Mouse (Mus musculus) MEL (cell line): ENCODE measurements around the gene Smtnl2.

ENCODE experiments used
- BHLHE40 ChIP-seq: IDR thresholded peaks from 2 replicates; pipeline ENCODE4 v1.6.1; 2012; ENCODE audit warnings: low read depth, mild to moderate bottlenecking, inconsistent platforms, low read length, improper control_type of control experiment, borderline replicate concordance
- CTCF ChIP-seq, 3 experiments: IDR thresholded peaks in 2 of 3; conservative IDR thresholded peaks in 1 of 3; 2 replicates each; pipeline ENCODE4 v1.5.1; 2011 to 2012; ENCODE audit warnings: low read length in 3 of 3, low read depth in 2 of 3, mild to moderate bottlenecking in 2 of 3, improper control_type of control experiment in 1 of 3, inconsistent platforms in 1 of 3, mixed read lengths in 1 of 3, moderate library complexity in 1 of 3; ENCODE audit not compliant: control insufficient read depth in 1 of 3, insufficient read depth in 1 of 3, poor library complexity in 1 of 3, severe bottlenecking in 1 of 3
- E2F4 ChIP-seq: IDR thresholded peaks from 2 replicates; pipeline ENCODE4 v1.6.1; 2011; ENCODE audit warnings: low read depth, low read length, improper control_type of control experiment, borderline replicate concordance
- ELF1 ChIP-seq: IDR thresholded peaks from 2 replicates; pipeline ENCODE4 v1.6.1; 2014; ENCODE audit warnings: low read depth, mild to moderate bottlenecking, inconsistent platforms, low read length, improper control_type of control experiment, moderate library complexity
- EP300 ChIP-seq, 2 experiments: IDR thresholded peaks; 2 replicates each; pipeline ENCODE4 v1.6.1; 2011; ENCODE audit warnings: improper control_type of control experiment in 2 of 2, low read length in 2 of 2, low read depth in 1 of 2, mild to moderate bottlenecking in 1 of 2
- MAFK ChIP-seq: IDR thresholded peaks from 2 replicates; pipeline ENCODE4 v1.6.1; 2011; ENCODE audit warnings: low read depth, mild to moderate bottlenecking, low read length, improper control_type of control experiment, borderline replicate concordance
- MAX ChIP-seq: IDR thresholded peaks from 2 replicates; pipeline ENCODE4 v1.6.1; 2011; ENCODE audit warnings: low read length, improper control_type of control experiment
- MXI1 ChIP-seq: IDR thresholded peaks from 2 replicates; pipeline ENCODE4 v1.6.1; 2011; ENCODE audit warnings: mild to moderate bottlenecking, low read depth, low read length, improper control_type of control experiment
- POLR2A ChIP-seq, 2 experiments: IDR thresholded peaks; 2 replicates each; pipeline ENCODE4 v1.6.1; 2011 to 2012; ENCODE audit warnings: low read length in 2 of 2, mild to moderate bottlenecking in 2 of 2, control low read depth in 1 of 2, improper control_type of control experiment in 1 of 2, low read depth in 1 of 2, moderate library complexity in 1 of 2; ENCODE audit not compliant: control insufficient read depth in 1 of 2, insufficient read depth in 1 of 2, poor library complexity in 1 of 2
- POLR2AphosphoS5 ChIP-seq: IDR thresholded peaks from 2 replicates; pipeline ENCODE4 v1.6.1; 2012; ENCODE audit warnings: low read depth, borderline replicate concordance, mild to moderate bottlenecking, inconsistent platforms, low read length, moderate library complexity, mixed read lengths
- TCF12 ChIP-seq: IDR thresholded peaks from 2 replicates; pipeline ENCODE4 v1.6.1; 2014; ENCODE audit warnings: low read depth, mild to moderate bottlenecking, inconsistent platforms, low read length, improper control_type of control experiment, moderate library complexity
- USF2 ChIP-seq, 2 experiments: IDR thresholded peaks; 2 replicates each; pipeline ENCODE4 v1.6.1; 2011 to 2012; ENCODE audit warnings: improper control_type of control experiment in 2 of 2, low read length in 2 of 2, borderline replicate concordance in 1 of 2, inconsistent platforms in 1 of 2, low read depth in 1 of 2, mild to moderate bottlenecking in 1 of 2; ENCODE audit not compliant: insufficient read depth in 1 of 2
- ZC3H11A ChIP-seq: IDR thresholded peaks from 2 replicates; pipeline ENCODE4 v1.6.1; 2012; ENCODE audit warnings: low read depth, mild to moderate bottlenecking, inconsistent platforms, low read length, improper control_type of control experiment

GRCm38 (mm10) chr11:72429288-72429690, 17.8 kb upstream of the Smtnl2 start:
- peak; percentile 88 to 100 (median 89); a peak in 5 of 6 replicates for TF ChIP-seq CTCF (IDR thresholded peaks at IDR 0.05 in 2 of 3, conservative IDR thresholded peaks at IDR 0.05 in 1 of 3; ENCODE audit: control insufficient read depth in 1 of 3, insufficient read depth in 1 of 3, low read depth in 2 of 3, low read length in 3 of 3, poor library complexity in 1 of 3, severe bottlenecking in 1 of 3)
- TF ChIP-seq POLR2A (IDR thresholded peaks at IDR 0.05; ENCODE audit: control insufficient read depth in 1 of 2, insufficient read depth in 1 of 2, low read depth in 1 of 2, low read length in 2 of 2, poor library complexity in 1 of 2), result peak in 1 of 2 experiments; percentile 71; a peak in 2 of 4 replicates
- TF ChIP-seq EP300 (IDR thresholded peaks at IDR 0.05; ENCODE audit: low read depth in 1 of 2, low read length in 2 of 2), result no peak
- no peak for TF ChIP-seq MAFK
- TF ChIP-seq TCF12, result peak; percentile 51; the same call in 1 of the 2 replicates
- TF ChIP-seq MXI1, result peak; percentile 31; the same call in 1 of the 2 replicates
- no peak for TF ChIP-seq BHLHE40
- peak; percentile 81 for TF ChIP-seq ELF1
- no peak for TF ChIP-seq USF2 (IDR thresholded peaks at IDR 0.05; ENCODE audit: borderline replicate concordance in 1 of 2, insufficient read depth in 1 of 2, low read depth in 1 of 2, low read length in 2 of 2)
- no peak for TF ChIP-seq MAX
- no peak for TF ChIP-seq E2F4
- peak; percentile 97 for TF ChIP-seq ZC3H11A
- no peak for TF ChIP-seq POLR2AphosphoS5
